Mouse (Mus musculus) lung, embryonic 14.5 days (tissue): ENCODE data around the gene Dlg2. TPM values are rescaled to one million over a fixed set of nuclear protein-coding genes. Genes with fewer than 3 reads are reported as not detected.

Experiments used
- ATAC-seq: fragments of 200-750 bp; cut with Nextera tagmentation; 2 replicates; pipeline ENCODE4 v1.8.0; 2017; ENCODE audit warnings: mild to moderate bottlenecking, moderate TSS enrichment, moderate library complexity; ENCODE audit not compliant: insufficient read depth
- DNase-seq: peaks from one replicate; pipeline ENCODE4 v3.0.0-alpha.2; 2015
- H3K27ac ChIP-seq: fragments of 300-500 bp; sonication (generic); 2 replicates; pipeline ENCODE4 v1.5.1; 2014; ENCODE audit warnings: low read depth, mild to moderate bottlenecking, moderate library complexity
- H3K27me3 ChIP-seq: fragments of 300-500 bp; sonication (generic); 2 replicates; pipeline ENCODE4 v1.6.1; 2014; ENCODE audit warnings: low read length, control low read depth; ENCODE audit not compliant: insufficient read depth
- H3K36me3 ChIP-seq: fragments of 300-500 bp; sonication (generic); 2 replicates; pipeline ENCODE4 v1.6.1; 2014; ENCODE audit warnings: control low read depth; ENCODE audit not compliant: insufficient read depth
- H3K4me1 ChIP-seq: fragments of 300-500 bp; sonication (generic); 2 replicates; pipeline ENCODE4 v1.6.1; 2014; ENCODE audit warnings: antibody characterized with exemption, control low read depth; ENCODE audit not compliant: insufficient read depth
- H3K4me2 ChIP-seq: fragments of 300-500 bp; sonication (generic); 2 replicates; pipeline ENCODE4 v1.6.1; 2014; ENCODE audit warnings: mild to moderate bottlenecking
- H3K4me3 ChIP-seq: fragments of 300-500 bp; sonication (generic); 2 replicates; pipeline ENCODE4 v1.5.1; 2014; ENCODE audit warnings: low read depth, low read length
- H3K9ac ChIP-seq: fragments of 300-500 bp; sonication (generic); 2 replicates; pipeline ENCODE4 v1.6.1; 2014
- H3K9me3 ChIP-seq: fragments of 300-500 bp; sonication (generic); 2 replicates; pipeline ENCODE4 v1.6.1; 2016; ENCODE audit warnings: low read depth, low read length, control low read depth
- CTCF ChIP-seq: IDR thresholded peaks from 2 replicates; pipeline ENCODE4 v1.5.1; 2016; ENCODE audit warnings: antibody characterized with exemption, low read depth
- WGBS: fragments of 180-500 bp; shearing (Covaris S2); extraction: QIAGEN DNeasy Blood & Tissue Kit; methylation state at CpG from one replicate; pipeline ENCODE4 v1.1.7; 2014; 5-methylcytosine and 5-hydroxymethylcytosine counted together
- polyA plus RNA-seq: library from polyadenylated mRNA; unstranded; fragments of >200 nt; fragmentation: Nextera tagmentation; extraction: Ambion mirVana; gene quantifications from 2 replicates; pipeline ENCODE4 v1.2.1, GENCODE M21; 2014

The Dlg2 gene
- polyA plus RNA-seq, 1 experiment from 2014 or later, result 0.25 TPM

GRCm38 (mm10) chr7:91010655-91011054 is 534.2 kb downstream of the Dlg2 start:
- DNase-seq (no peak), ATAC-seq (no peak)
- Histone ChIP-seq H3K9me3 (no peaks in the 10 kb centered on the region), H3K9ac (no peak overlapping the region), H3K27ac (no peak overlapping the region), H3K4me3 (no peak overlapping the region), H3K36me3 (no peaks in the 10 kb centered on the region), H3K27me3 (no peaks in the 10 kb centered on the region), H3K4me2 (no peak overlapping the region), H3K4me1 (no peaks in the 10 kb centered on the region)
- WGBS, result 61% methylated on average over 2 of the region's 2 CpGs
- TF ChIP-seq CTCF, result no peak

DNA sequence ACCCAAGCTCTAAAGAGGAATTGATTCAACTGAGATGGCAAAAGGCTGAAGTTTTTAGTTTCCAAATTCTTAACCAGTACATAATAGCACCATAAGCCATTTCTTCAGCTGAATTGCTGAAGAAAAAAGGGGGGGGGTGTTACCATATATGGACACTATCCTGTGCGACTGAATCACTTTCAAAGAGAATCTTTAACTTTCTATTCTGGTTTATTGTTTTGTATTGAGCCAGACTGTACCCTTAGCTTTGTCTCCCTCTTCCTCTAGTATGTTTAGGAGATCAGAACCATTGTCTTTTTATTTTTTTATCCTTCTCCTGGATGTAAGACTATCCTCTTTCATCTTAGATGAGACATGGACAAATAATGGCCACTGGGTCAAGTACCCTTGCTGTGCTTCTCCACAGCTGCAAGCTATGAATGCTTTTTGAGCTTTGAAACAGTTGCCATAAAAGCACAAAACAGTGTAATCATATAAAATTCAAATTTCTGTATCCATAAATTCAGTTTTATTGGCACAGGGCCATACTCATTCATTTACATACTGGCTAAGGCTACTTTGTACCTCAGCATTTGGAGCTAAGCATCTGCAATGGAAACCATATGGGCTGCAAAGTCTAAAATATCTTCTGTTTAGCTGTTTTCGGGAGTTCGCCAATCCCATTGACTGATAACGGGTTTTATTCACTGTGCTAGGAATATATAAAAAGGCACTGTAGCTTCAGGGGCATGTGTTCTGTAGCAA is 568.7 kb downstream of the Dlg2 start:
- Histone ChIP-seq H3K27ac (no peak overlapping the region), H3K27me3 (no peaks in the 10 kb centered on the region), H3K36me3 (no peaks in the 10 kb centered on the region), H3K4me3 (no peak overlapping the region), H3K9ac (no peak overlapping the region), H3K4me2 (no peak overlapping the region), H3K4me1 (no peaks in the 10 kb centered on the region), H3K9me3 (no peaks in the 10 kb centered on the region)
- ATAC-seq (no peak), DNase-seq (peak; percentile 13)
- 71% methylated on average over 4 of the region's 4 CpGs for WGBS
- no peak for TF ChIP-seq CTCF

- no peak overlapping the region for H3K9ac ChIP-seq
- no peak for DNase-seq
- no peak for ATAC-seq
- H3K36me3 ChIP-seq, result no peaks in the 10 kb centered on the region
- H3K27me3 ChIP-seq, result no peaks in the 10 kb centered on the region
- no peaks in the 10 kb centered on the region for H3K4me1 ChIP-seq
- WGBS, result 72% methylated on average over 1 of the region's 1 CpGs
- no peak for TF ChIP-seq CTCF
- H3K4me3 ChIP-seq, result no peak overlapping the region
- H3K27ac ChIP-seq, result no peak overlapping the region
- no peak overlapping the region for H3K4me2 ChIP-seq
- H3K9me3 ChIP-seq, result no peaks in the 10 kb centered on the region
These were observed 569.2 kb downstream of the Dlg2 start for GRCm38 (mm10) chr7:91045742-91046098.

GRCm38 (mm10) chr7:91063297-91064040 is 587.0 kb downstream of the Dlg2 start:
- H3K4me2 ChIP-seq, result no peak overlapping the region
- H3K9me3 ChIP-seq, result no peaks in the 10 kb centered on the region
- H3K4me3 ChIP-seq, result no peak overlapping the region
- TF ChIP-seq CTCF, result no peak
- no peak for ATAC-seq
- WGBS, result 65% methylated on average over 12 of the region's 12 CpGs
- H3K4me1 ChIP-seq, result no peaks in the 10 kb centered on the region
- H3K36me3 ChIP-seq, result no peaks in the 10 kb centered on the region
- DNase-seq, result no peak
- H3K27ac ChIP-seq, result no peak overlapping the region
- H3K9ac ChIP-seq, result no peak overlapping the region
- no peaks in the 10 kb centered on the region for H3K27me3 ChIP-seq

DNA sequence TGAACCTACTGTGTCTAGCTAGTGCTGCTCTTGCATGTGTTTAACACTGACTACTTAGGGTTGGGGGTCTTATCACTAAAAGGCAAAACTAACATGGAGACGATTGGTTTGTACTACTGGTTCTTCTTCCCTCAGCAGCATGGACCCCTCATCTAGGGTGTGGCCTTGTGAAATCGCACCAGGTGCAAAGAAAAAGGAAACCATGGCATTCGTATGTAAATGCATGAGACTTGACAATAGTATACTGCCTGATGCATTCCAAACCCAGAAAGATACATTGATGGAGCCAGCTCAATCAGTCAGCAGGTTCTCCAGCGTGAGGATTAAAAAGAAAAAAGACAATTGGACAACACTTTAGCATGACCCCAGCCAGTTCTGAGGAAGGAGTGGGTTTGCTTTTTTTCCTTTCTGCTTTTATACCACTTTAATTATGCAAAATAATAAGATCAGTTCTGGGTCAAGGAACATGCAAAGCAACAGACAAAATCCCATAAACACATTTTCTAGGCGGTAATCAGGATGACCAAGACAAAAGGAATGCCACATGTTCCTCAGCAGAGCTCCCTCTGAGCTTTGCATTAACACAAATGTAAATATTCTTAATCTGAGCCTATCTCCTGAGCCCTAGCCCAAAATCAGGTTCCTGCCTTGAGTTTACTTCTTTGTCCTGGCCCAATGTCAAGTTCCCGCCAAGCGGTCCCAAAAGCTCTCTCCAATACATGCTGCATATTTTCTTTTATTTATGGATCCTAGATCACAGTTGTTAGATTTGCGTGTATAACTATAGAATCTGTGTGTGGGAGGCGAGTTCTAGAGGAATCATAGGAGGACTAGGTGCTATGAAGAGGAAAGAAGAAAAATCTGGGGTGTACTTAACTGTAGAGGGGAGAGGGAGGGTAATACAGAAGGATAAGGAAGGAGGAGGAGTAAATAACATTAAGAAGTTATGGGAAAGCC is 595.6 kb downstream of the Dlg2 start:
- no peaks in the 10 kb centered on the region for H3K27me3 ChIP-seq
- no peak overlapping the region for H3K9ac ChIP-seq
- 70% methylated on average over 9 of the region's 9 CpGs for WGBS
- no peak overlapping the region for H3K27ac ChIP-seq
- DNase-seq, result no peak
- H3K36me3 ChIP-seq, result no peaks in the 10 kb centered on the region
- no peak for TF ChIP-seq CTCF
- no peak for ATAC-seq
- H3K4me3 ChIP-seq, result no peak overlapping the region
- no peaks in the 10 kb centered on the region for H3K9me3 ChIP-seq
- no peak overlapping the region for H3K4me2 ChIP-seq
- H3K4me1 ChIP-seq, result no peaks in the 10 kb centered on the region

- no peak overlapping the region for H3K27ac ChIP-seq
- no peak for TF ChIP-seq CTCF
- no peak overlapping the region for H3K4me2 ChIP-seq
- H3K9me3 ChIP-seq, result no peaks in the 10 kb centered on the region
- DNase-seq (no peak), ATAC-seq (no peak)
- H3K4me3 ChIP-seq, result no peak overlapping the region
- no peaks in the 10 kb centered on the region for H3K27me3 ChIP-seq
- WGBS, result 57% methylated on average over 2 of the region's 2 CpGs
- H3K36me3 ChIP-seq, result no peaks in the 10 kb centered on the region
- no peaks in the 10 kb centered on the region for H3K4me1 ChIP-seq
- no peak overlapping the region for H3K9ac ChIP-seq
These were observed 609.6 kb downstream of the Dlg2 start for GRCm38 (mm10) chr7:91086071-91086470.
